ENCODE assay signal across 10 mouse cellular contexts in the genomic region with DNA sequence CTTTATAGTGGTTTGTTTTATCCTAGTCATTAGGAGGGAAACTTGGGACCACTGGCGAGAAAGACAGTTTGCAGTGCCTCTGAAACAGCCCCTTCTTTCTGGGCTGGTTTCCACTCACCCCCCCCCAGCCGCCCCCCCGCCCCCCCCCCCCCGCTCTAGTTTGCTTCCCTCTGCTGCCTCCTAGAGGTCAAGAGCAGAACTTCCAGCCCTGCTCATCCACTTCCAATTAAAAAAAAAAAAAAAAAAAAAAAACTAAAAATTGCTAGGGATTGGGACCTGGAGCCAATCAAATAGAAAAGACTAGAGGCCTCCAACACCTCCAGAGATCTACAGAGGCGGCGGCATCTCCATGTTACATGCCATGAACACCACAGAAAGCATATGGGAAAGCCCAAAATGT. TPM values are rescaled to one million over a fixed set of nuclear protein-coding genes. Genes with fewer than 3 reads are reported as not detected.
DNase-seq lines count a peak whose midpoint lies in the region; ATAC-seq lines count a peak whose summit lies in the region.
"Had no signal": no experiment of that assay in that cellular context is flagged by ENCODE, and none has a peak within 500 bp of the region (broad histone marks: within the 10 kb centered on the region; RNA-seq: fewer than 3 reads in every experiment).

No protein-coding gene starts in this region.

- no peak overlapping the region for H3K4me2 ChIP-seq in hindbrain, embryonic 14.5 days (replicated peaks)
- no peak overlapping the region for H3K4me2 ChIP-seq in hindbrain, embryonic 16.5 days (ENCODE audit: low read length)
- no peak overlapping the region for H3K4me2 ChIP-seq in midbrain, embryonic 14.5 days (ENCODE audit: low read length)
- no peak overlapping the region for H3K4me2 ChIP-seq in midbrain, embryonic 15.5 days
- H3K4me2 ChIP-seq: limb, embryonic 15.5 days had no signal

- no peak overlapping the region for H3K4me3 ChIP-seq in hindbrain, embryonic 14.5 days (replicated peaks; ENCODE audit: low read length)
- H3K4me3 ChIP-seq in hindbrain, embryonic 16.5 days (ENCODE audit: low read length) = no peak overlapping the region
- no peak overlapping the region for H3K4me3 ChIP-seq in midbrain, embryonic 14.5 days (replicated peaks; ENCODE audit: low read depth, low read length)
- no peak overlapping the region for H3K4me3 ChIP-seq in midbrain, embryonic 15.5 days
- H3K4me3 ChIP-seq: limb, embryonic 15.5 days had no signal

- H3K27ac ChIP-seq in hindbrain, embryonic 14.5 days = no peak overlapping the region
- no peak overlapping the region for H3K27ac ChIP-seq in hindbrain, embryonic 16.5 days (ENCODE audit: low read depth, low read length)
- no peak overlapping the region for H3K27ac ChIP-seq in midbrain, embryonic 14.5 days (replicated peaks; ENCODE audit: low read depth, low read length)
- no peak overlapping the region for H3K27ac ChIP-seq in midbrain, embryonic 15.5 days
- H3K27ac ChIP-seq: limb, embryonic 15.5 days had no signal

- WGBS in hindbrain, embryonic 14.5 days = 25% methylated on average over 4 of the region's 6 CpGs
- WGBS in hindbrain, embryonic 16.5 days = 21% methylated on average over 5 of the region's 6 CpGs
- WGBS in midbrain, embryonic 14.5 days = 16% methylated on average over 6 of the region's 6 CpGs
- WGBS in midbrain, embryonic 15.5 days = 16% methylated on average over 6 of the region's 6 CpGs

- peaks cover 16% of the 10 kb centered on the region for H3K27me3 ChIP-seq in hindbrain, embryonic 14.5 days (ENCODE audit: control insufficient read depth, insufficient read depth, low read length)
- no peaks in the 10 kb centered on the region for H3K27me3 ChIP-seq in hindbrain, embryonic 16.5 days (replicated peaks; ENCODE audit: control insufficient read depth, insufficient read depth, low read length)
- peaks cover 16% of the 10 kb centered on the region; the same call in 1 of the 2 replicates for H3K27me3 ChIP-seq in midbrain, embryonic 14.5 days (ENCODE audit: control insufficient read depth, insufficient read depth, low read length)
- peaks cover 17% of the 10 kb centered on the region; the same call in 1 of the 2 replicates for H3K27me3 ChIP-seq in midbrain, embryonic 15.5 days (replicated peaks)

- H3K4me1 ChIP-seq in hindbrain, embryonic 14.5 days (replicated peaks; ENCODE audit: control insufficient read depth, insufficient read depth, low read length) = peaks cover 3% of the 10 kb centered on the region; the same call in 1 of the 2 replicates
- peaks cover 21% of the 10 kb centered on the region for H3K4me1 ChIP-seq in hindbrain, embryonic 16.5 days (ENCODE audit: control insufficient read depth, insufficient read depth, low read depth, low read length)
- H3K4me1 ChIP-seq in midbrain, embryonic 14.5 days (ENCODE audit: control insufficient read depth, insufficient read depth, low read length) = peaks cover 11% of the 10 kb centered on the region
- H3K4me1 ChIP-seq in midbrain, embryonic 15.5 days = peaks cover 24% of the 10 kb centered on the region

- peak; percentile 50 for DNase-seq in hindbrain, embryonic 14.5 days (ENCODE audit: low spot score)
- DNase-seq in midbrain, embryonic 14.5 days = peak; percentile 61
- DNase-seq in brain, adult 2 months (ENCODE audit: low read depth, low spot score) = peak; percentile 66
- DNase-seq in naive thymus-derived CD4-positive, alpha-beta T cell, adult 2 months (ENCODE audit: low read depth) = peak; percentile 57
- DNase-seq in gastrocnemius, adult 18-20 months (ENCODE audit: low spot score) = no peak
- DNase-seq: right cerebral cortex, postnatal 25 days had no signal

- H3K9me3 ChIP-seq in hindbrain, embryonic 14.5 days (ENCODE audit: control insufficient read depth, low read length) = no peaks in the 10 kb centered on the region
- peaks cover 3% of the 10 kb centered on the region; the same call in 1 of the 2 replicates for H3K9me3 ChIP-seq in hindbrain, embryonic 16.5 days (ENCODE audit: control insufficient read depth, low read length)
- H3K9me3 ChIP-seq in midbrain, embryonic 14.5 days (ENCODE audit: control insufficient read depth, low read length) = no peaks in the 10 kb centered on the region
- no peaks in the 10 kb centered on the region for H3K9me3 ChIP-seq in midbrain, embryonic 15.5 days
- H3K9me3 ChIP-seq: limb, embryonic 15.5 days had no signal

- H3K36me3 ChIP-seq in hindbrain, embryonic 14.5 days (replicated peaks; ENCODE audit: control insufficient read depth, insufficient read depth) = no peaks in the 10 kb centered on the region
- H3K36me3 ChIP-seq in hindbrain, embryonic 16.5 days (ENCODE audit: control insufficient read depth, insufficient read depth, low read length) = no peaks in the 10 kb centered on the region
- H3K36me3 ChIP-seq in midbrain, embryonic 14.5 days (ENCODE audit: control insufficient read depth, insufficient read depth, low read length) = no peaks in the 10 kb centered on the region
- no peaks in the 10 kb centered on the region for H3K36me3 ChIP-seq in midbrain, embryonic 15.5 days (replicated peaks)
- H3K36me3 ChIP-seq: limb, embryonic 15.5 days had no signal

- ATAC-seq in hindbrain, embryonic 14.5 days (ENCODE audit: low FRiP score) = no peak
- no peak for ATAC-seq in hindbrain, embryonic 16.5 days
- ATAC-seq in midbrain, embryonic 14.5 days (ENCODE audit: low FRiP score, low TSS enrichment) = no peak
- no peak for ATAC-seq in midbrain, embryonic 15.5 days (replicated peaks)
- ATAC-seq: intestine, embryonic 16.5 days had no signal

- no peak overlapping the region for H3K9ac ChIP-seq in hindbrain, embryonic 14.5 days
- no peak overlapping the region for H3K9ac ChIP-seq in hindbrain, embryonic 16.5 days (ENCODE audit: low read depth, low read length)
- no peak overlapping the region for H3K9ac ChIP-seq in midbrain, embryonic 14.5 days (replicated peaks; ENCODE audit: low read length)
- no peak overlapping the region for H3K9ac ChIP-seq in midbrain, embryonic 15.5 days
- H3K9ac ChIP-seq: limb, embryonic 15.5 days had no signal

RNA-seq across cellular contexts. Expression of a gene that starts 5.9 kb away (rescaled TPM):
- 11.2 and 16.2 TPM in 2 replicates for polyA plus RNA-seq in hindbrain, embryonic 14.5 days (2014; fragmentation: Nextera tagmentation; extraction: Ambion mirVana)
- 16.9 and 20.3 TPM in 2 replicates for polyA plus RNA-seq in hindbrain, embryonic 16.5 days (2015; fragmentation: Nextera tagmentation; extraction: Ambion mirVana)
- 9.6 and 10.3 TPM in 2 replicates for polyA plus RNA-seq in midbrain, embryonic 14.5 days (2014; fragmentation: Nextera tagmentation; extraction: Ambion mirVana)
- polyA plus RNA-seq in midbrain, embryonic 15.5 days (2015; fragmentation: Nextera tagmentation; extraction: Ambion mirVana) = 10.3 and 10.5 TPM in 2 replicates
- under 1 TPM in 1 of 2 experiments, not detected in 1; 0.05 TPM for total RNA-seq in gastrocnemius, adult 18-20 months (2021)
